Mouse (Mus musculus): Measurements from ENCODE around the gene C1qbp.

Gene C1qbp

DNA sequence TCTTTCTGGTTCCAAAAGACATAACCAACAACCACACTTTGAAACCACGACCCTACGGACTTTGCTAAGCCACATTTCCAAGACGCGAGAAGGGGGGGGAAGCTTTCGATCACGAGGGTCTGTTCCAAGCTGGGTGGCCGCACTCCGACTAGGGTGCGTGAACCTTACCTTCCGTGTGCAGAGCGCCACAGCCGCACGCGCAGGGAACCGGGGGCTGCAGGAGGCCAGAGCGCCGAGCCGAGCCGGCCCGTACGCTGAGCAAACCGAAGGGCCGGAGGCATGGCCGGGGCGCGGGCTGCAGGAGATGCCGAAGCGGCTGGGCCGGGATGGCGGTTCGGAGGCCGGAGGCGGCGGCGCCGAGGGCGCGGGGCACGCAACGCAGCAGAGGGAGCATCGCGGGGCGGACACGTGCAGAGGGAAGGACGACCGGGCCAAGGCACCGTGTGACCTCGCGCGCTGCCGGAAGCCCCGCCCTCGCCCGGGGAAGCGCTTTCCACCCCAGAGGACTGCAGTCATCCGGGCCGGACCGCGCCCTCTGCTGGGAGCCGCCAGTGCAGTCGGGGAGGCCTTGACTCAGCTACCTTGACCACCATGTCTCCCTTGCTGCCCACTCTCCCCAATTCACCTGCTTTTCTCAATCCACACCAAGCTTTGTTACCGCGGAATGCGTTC lies at the start of gene C1qbp:
Gene C1qbp, minus strand, starts transcription at position 470 of the 672 bp plus-strand sequence.
- in situ Hi-C loops (cut with MboI, MseI): no loop called here

DNA sequence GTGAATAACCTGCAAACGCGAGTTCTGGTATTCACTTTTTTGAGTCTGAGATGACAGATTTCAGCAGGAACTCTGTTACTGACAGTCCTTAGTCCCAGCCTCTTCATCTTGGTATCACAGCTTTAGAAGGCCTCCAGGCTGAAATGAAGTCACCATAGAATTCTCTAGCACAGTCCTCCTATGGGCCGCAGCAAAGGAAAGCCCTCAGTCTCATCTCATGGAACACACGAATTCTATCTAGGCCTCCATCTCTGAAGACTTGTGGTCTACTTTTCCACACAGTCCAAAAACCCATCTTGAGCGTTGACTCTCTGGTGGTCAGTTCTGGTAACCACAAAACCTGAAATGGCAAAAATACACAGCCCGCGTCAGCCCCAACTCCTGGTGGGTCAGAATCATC lies 49.2 kb upstream of the C1qbp start:
- in situ Hi-C loops (cut with MboI, MseI): no loop called here

DNA sequence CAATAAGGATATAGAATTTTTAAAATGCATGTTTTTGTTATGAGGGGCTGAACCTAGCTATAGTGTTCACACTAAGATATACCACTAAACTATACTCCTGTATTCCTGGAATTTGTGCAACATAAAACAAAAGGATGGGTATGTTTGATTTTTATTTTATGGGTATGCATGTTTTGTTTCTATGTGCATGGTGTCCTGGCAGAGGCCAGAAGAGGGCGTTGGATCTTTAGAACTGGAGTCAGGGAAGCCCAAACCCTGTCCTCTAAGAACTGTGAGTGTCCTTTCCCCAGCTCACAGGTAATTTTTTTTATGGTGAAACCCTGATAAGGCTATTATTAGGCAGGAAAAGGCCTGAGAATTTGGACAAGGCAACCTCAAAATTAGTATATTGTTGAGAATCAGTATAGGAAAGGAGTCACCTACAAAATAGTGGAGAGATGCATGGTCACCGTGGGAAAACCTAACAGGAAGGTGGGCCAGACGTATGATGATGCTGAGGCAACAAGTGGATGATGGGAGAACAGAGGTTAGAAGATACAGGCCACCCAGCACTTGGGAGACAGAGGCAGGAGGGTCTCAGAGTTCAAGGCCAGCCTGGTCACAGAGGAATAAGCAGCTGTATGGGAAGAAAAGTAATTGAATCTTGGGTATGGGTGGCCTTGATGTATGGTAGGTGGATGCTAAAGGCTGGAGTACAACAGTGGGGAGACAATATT lies 46.7 kb upstream of the C1qbp start:
- in situ Hi-C loops (cut with MboI, MseI): no loop called here

DNA sequence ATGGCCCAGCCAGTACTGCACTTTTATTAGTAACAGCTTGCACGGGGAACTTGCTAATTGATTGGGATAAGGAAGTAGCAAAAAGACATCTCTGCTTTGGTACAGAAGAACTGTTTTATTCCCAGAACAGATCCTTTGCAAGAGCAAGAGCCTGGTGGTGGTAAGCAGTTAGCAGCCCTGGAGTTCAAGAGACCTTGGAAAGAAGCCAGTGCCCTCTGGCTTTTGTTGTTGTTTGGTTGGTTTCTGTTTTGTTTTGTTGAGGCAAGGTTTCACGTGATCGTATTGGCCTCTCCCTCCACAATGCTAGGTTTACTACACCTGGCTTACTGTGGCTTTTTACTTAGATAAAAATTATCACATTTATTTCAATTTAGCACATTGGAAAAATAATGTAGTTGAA lies 45.5 kb upstream of the C1qbp start:
- in situ Hi-C loops (cut with MboI, MseI): no loop called here

DNA sequence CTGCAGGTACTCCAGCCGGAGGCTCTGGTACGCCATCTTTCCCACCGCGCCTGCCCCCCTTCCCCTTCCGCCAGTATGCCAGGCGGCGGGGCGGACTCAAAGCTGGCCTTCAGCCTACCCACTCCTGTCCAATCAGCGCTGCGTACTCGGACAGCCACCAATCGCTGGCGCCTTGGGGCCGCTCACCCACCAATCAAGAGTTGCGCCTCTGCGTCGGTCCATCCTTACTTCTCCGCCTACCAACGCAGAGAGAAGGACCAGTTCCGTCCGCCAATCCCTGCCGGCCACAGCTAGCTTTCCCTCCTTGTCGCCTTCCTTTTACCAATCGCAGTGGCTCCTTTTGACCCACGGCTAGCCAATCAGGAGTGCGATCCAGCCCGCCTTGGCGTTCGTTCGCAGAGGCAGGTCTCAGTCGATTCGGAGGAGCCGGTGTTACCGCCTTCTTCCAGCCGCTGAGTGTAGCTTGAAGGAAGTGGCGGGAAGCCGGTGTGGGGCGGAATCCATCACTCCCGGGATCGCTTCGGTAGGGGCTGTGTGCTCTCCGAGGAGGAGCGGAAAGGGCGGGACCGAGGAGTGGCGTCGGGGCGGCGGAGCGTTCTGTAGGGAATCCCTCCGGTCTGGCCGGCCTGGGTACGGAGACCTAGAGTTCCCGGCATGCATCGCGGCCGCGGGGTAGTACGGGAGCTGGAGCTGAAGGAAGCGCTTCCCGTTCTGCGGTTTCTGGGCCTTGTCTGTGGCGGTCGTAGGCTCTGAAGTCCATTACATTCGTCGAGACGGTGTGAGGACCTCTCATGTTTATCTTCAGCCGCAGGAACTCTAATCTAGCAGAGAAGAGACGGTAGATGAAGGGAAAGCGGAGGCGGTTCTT lies 36.6 kb upstream of the C1qbp start, which contains the start of the genes Mis12 and Derl2:
Gene Mis12, plus strand, starts transcription at position 411 of the 868 bp plus-strand sequence.
Gene Derl2, minus strand, starts transcription at position 641 of the 868 bp plus-strand sequence.
- in situ Hi-C loops (cut with MboI, MseI): loop anchor here (25.0 kb wide), 2 partner anchors 1193 to 1418 kb away; partner anchors contain the start of genes 4933427D14Rik, Ggt6, Gm43951 and Med31

DNA sequence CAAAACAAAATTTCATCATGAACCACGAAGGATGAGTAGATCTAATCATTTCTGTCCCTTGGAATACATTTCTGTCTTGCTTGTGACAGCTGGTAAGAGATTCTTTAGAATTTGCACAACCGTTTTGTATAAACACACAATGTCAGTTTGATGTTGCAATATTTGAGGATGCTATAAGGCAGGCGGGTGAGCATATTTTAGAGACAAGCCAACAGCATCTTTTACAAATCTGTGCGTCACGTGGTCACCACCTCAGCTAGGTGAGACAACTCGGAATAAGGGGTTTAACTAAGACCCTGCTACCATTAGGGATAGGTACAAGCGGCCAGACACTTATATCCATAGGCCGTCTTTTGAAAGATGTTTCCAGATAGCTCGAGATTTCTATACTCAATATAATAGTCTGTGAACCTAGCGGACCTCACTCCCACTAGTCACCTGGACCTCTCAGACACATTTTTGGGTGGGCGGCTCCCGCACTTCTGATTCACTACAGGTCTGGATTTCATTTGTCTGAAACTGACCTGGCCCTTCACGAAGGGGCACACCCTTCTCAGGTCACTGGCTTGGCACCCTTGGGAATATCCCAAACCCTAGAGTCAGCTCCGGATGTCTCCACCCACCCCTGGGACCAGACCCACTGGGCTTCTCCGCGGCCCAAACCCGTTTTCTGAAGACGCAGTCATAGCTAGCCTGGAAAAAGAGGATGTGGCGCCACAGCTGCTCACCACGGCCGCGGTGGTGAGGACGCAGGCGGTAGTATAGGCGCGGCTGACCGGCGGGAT lies 35.8 kb upstream of the C1qbp start:
- in situ Hi-C loops (cut with MboI, MseI): loop anchor here (25.0 kb wide), 2 partner anchors 1194 to 1419 kb away; partner anchors contain the start of genes 4933427D14Rik, Ggt6, Gm43951 and Med31

DNA sequence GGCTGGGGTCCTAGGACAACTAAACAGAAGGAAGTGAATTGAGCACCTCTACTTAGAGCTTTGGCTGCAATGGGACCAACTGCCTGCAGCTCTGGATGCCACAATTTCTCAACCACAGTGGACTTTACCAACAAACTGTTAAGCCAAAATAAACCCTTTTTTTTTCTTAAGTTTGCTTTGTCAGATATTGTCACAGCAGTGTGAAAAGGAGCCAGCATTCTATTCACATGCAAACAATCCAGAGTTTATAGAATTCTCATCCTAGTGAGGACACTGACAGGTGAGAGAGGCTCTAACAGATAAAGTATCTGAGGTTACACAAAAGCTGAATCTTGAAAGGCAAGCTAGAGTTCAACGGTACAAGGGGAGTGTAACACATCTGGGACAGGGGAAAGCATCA lies 34.2 kb upstream of the C1qbp start:
- in situ Hi-C loops (cut with MboI, MseI): loop anchor here (25.0 kb wide), 2 partner anchors 1195 to 1420 kb away; partner anchors contain the start of genes 4933427D14Rik, Ggt6, Gm43951 and Med31

DNA sequence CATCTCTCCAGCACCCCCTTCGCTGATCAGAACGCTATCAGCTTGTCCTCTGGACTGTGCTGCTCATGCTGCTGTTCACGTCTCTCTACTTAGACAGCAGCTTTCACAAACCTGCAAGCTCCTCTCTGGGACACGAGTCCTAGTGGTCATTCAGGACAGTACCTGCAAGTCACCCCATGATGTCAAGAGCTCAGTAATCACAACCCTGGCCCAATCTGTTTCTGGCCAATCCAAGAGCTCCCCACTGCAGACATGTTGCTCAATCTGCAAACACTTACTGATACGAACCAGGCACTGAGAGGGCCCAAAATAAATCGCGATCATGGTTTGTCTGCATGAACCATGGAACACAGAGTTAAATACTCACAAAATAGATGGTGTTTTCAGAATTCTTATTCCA lies 29.9 kb upstream of the C1qbp start:
- in situ Hi-C loops (cut with MboI, MseI): loop anchor here (25.0 kb wide), 2 partner anchors 1200 to 1425 kb away; partner anchors contain the start of genes 4933427D14Rik, Ggt6, Gm43951 and Med31

DNA sequence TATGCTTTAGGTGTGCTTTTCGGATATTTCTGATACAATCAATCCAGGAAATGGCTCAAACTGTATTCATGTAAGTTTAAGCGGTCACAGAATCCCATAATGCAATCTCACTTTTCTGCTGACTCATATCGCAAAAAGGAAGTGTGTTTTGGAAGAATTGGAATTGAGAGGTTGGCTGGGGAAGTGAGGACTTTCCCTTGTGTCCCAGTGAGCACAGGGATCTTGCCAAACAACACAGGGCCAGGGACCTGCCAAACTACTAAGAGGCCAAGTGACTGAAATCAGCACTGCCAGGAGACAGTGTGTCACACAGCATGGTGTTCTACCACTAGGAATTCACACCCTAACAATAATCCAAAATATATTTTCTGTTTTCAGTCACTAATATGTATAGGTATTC lies 25.5 kb upstream of the C1qbp start:
- in situ Hi-C loops (cut with MboI, MseI): loop anchor here (25.0 kb wide), 2 partner anchors 1204 to 1429 kb away; partner anchors contain the start of genes 4933427D14Rik, Ggt6, Gm43951 and Med31

DNA sequence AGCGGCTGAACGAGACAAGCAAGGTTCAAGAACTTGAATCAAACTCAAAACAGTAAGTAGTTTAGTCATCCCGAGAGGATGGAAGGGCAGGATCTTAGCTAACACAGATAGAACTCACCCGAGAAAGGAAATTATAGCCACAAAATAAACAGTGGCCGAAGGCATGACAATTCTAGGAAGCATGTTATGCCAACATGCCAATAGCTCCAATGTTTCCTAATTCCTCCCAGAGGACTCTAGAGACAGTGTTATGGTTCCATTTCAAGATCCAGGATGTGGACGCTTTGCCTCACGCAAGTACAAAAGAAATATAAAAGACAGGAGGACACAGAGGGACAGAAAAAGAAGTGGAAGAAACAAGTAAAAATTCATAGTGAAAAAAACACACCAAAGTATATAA lies 25.0 kb upstream of the C1qbp start:
- in situ Hi-C loops (cut with MboI, MseI): loop anchor here (25.0 kb wide), 2 partner anchors 1204 to 1429 kb away; partner anchors contain the start of genes 4933427D14Rik, Ggt6, Gm43951 and Med31

DNA sequence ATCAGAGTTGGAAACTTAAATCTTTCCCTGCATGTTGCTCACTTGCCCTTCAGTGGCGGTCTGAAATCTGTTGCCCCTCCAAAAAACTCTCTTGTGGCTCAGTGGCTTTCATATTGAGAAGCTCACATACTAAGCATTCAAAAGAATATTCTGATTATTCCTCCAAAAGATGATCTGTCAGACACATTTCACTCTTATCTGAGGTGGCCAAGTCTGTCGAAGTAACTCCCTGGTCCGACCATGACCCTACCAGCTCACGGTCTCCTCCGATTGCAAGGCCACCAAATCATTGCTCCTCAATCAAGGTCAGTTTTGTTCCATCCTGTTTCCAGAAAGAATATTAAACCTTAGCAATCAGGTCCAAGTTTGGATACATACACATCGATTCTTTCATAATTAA lies 24.2 kb upstream of the C1qbp start:
- in situ Hi-C loops (cut with MboI, MseI): loop anchor here (25.0 kb wide), 2 partner anchors 1205 to 1430 kb away; partner anchors contain the start of genes 4933427D14Rik, Ggt6, Gm43951 and Med31

DNA sequence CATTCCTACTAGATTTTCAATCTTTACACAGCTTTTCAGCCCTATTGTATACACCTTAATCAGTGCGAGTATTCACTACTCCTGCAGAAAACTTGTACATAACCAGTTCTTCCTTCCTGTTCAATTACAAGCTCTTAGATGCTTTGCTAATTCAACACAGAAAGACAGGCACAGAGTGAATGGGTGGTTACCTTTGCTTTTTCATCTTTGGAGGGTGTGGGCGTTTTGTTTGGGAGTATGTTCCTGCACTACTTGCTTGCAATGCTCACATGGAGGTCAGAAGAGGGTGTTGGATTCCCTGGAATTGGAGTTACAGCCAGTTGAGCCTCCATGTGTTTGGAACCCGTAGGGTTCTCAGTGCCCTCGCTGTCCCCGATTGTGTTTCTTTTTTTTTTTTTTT lies 22.2 kb upstream of the C1qbp start:
- in situ Hi-C loops (cut with MboI, MseI): loop anchor here (25.0 kb wide), 2 partner anchors 1207 to 1432 kb away; partner anchors contain the start of genes 4933427D14Rik, Ggt6, Gm43951 and Med31

DNA sequence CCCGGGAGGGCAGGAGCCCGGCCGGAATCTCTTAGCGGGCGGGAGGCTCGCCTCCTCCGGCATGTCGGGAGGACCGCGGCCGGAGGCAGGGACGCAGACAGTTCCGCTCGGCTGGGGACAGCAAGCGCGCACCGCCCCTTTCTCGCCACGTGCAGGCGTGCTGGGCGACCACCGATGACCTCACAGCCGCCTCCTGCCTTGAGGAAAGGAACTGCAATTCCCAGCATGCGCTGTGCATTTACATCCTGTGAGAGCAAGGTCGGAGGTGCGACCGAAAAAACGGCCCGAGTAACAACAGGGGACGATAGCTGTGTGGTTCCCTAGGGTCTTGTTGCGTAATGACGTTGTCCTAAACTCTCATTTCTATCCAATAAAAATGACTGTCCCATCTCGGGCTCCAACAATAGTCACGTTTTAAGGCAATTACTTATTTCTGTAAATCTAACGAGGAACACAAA lies 21.5 kb upstream of the C1qbp start, which contains the start of gene Dhx33:
Gene Dhx33, minus strand, starts transcription at position 122 of the 458 bp plus-strand sequence.
- in situ Hi-C loops (cut with MboI, MseI): loop anchor here (25.0 kb wide), 2 partner anchors 1208 to 1433 kb away; partner anchors contain the start of genes 4933427D14Rik, Ggt6, Gm43951 and Med31

DNA sequence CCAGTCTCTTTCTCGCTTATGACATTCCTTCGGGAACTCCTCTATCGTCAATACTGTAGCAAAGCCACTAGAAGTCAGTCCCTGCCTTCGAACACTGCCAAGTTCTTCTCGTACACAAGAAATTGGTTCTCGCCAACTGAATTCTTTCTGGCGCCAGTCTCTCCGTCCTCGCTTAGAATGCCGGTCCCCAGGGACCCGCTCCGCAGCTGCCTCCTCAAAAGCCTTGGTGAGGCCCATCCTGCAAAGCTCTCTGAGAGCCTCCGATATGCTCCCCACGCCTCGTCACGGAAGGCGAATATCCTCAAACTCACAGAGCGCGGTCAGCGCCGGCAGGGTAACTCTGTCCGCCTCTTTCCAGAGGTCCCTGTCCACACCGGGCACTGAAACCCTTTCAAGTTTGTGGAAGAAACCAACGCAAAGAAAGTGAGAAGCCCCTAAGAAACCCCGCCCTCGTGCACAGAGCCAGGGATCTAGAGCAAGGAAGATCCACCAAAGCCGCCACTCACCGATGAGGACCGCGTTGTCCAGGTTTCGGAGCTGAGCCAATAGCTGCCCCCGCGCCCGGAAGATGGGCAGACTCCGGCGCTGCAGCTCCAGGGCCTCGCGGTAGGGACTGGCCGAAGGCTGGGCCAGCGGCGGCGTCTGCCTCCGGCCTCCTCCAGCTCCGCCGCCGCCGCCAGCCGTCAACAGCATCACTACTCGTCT lies 20.9 kb upstream of the C1qbp start:
- in situ Hi-C loops (cut with MboI, MseI): loop anchor here (25.0 kb wide), 2 partner anchors 1209 to 1434 kb away; partner anchors contain the start of genes 4933427D14Rik, Ggt6, Gm43951 and Med31

DNA sequence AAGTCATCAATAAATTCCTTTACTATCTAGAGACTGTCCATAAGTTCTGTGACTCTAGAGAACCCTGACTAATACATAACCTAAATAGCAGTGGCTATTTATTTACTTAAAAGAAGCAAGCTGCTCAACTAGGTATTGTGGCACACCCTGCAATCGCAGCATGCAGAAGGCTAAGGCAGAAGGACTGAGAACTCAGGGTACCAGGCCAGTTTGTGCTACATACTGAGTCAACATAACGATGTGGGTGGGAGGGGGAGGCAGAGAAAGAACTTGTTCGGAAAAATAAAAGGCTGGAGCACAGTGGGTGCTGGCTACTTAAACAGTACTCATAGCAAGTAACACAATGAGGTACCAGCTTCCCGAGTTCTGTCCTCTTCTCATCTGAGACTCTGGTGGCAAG lies 18.3 kb upstream of the C1qbp start:
- in situ Hi-C loops (cut with MboI, MseI): loop anchor here (25.0 kb wide), 2 partner anchors 1211 to 1436 kb away; partner anchors contain the start of genes 4933427D14Rik, Ggt6, Gm43951 and Med31

DNA sequence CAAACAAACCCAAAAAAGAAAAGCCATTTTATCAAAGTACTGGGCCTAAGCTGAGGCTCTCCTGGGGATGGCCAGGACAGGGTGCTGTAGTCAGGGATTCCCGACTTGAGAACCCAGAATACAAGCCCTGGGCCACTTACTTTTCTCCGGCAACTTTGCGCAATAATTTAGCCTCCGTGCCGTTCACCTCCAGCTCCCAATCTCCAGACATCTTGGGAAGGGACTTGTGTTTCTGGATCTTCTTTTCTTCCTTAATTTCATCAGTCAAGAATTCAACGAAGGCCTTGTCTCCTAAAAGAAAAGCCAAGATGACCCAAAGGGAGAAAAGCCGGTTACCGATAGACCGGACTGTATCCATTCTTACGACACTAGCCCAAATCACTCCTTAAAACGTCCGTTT lies 796 bp downstream of the C1qbp start:
- in situ Hi-C loops (cut with MboI, MseI): no loop called here

DNA sequence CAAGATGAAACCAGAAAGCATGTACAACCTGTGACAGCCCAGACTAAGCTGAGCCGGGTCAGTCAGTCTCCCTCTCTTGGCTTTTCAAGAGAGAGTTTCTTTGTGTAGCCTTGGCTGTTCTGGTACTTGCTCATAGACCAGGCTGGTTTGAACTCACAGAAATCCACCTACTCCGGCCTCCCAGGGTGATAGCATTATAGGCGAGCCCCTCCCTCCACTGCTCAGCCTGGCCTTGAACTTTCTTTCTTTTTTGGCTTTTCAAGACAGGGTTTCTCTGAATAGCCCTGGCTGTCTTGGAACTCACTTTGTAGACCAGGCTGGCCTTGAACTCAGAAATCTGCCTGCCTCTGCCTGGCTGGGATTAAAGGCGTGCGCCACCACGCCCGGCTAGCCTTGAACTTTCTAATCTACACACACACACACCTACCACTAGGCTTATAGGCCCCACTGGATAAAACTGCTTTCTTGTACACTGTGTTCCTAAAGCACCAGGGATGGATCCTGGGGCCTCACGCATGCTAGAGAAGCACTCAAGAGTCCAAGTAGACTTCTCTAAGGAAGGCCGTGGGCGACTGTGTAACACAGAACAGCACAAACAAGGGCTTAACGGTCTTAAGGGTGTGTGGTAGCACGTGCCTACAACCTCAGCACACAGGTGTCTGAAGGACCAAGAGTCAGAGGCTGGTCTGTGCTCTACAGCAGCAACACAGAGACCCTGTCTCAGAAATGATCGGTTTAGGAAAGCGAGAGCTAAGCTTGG lies 1.9 kb downstream of the C1qbp start:
- in situ Hi-C loops (cut with MboI, MseI): no loop called here

DNA sequence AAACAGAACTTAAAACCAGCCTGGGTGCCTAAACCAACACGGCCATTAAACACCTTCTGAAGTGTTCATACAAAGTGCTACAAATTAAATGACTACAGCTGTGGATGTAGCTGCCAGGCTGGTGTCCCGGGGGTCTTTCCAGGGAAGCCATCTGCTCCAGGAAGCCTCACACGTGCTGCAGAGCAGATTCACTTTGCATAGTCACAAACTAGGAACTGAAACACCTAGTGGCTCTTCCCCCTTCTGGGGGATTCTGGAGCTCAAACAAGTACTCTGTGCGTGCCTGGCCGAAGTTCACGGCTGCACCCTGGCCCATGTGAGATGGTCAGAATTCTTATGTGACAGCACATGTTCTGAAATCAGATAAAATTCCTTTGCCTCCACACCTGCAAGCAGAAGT lies 2.6 kb downstream of the C1qbp start:
- in situ Hi-C loops (cut with MboI, MseI): no loop called here

Measured in T-helper 2 cell (primary cell).